Mouse (Mus musculus): ENCODE results near the gene Cygb.

DNA sequence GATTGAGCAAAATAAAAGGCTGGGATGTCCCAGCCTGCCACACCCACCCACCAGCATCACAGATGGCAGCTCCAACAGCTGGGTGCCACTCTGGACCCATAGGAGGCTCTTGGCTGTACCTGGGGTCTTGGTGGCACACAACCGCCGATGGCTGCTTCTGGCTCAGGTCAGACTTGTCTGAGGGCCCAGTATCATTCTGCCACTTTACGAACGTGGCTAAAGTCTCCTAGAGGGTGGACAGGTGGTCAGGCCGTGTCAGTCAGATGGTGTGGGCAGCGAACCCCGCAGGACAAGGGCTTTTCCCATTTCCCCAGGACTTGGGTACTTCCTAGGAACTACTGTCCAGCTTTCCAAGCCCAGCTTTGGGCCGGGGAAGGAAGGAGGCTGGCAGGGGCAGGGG lies 52.9 kb downstream of the Cygb start:
- TF ChIP-seq MAX (IDR thresholded peaks at IDR 0.05; ENCODE audit: low read length) (no peak), POLR2A (IDR thresholded peaks at IDR 0.05; ENCODE audit: control insufficient read depth in 1 of 2, insufficient read depth in 1 of 2, low read depth in 1 of 2, low read length in 2 of 2, poor library complexity in 1 of 2) (no peak), CTCF (IDR thresholded peaks at IDR 0.05 in 2 of 3, conservative IDR thresholded peaks at IDR 0.05 in 1 of 3; ENCODE audit: control insufficient read depth in 1 of 3, insufficient read depth in 1 of 3, low read depth in 2 of 3, low read length in 3 of 3, poor library complexity in 1 of 3, severe bottlenecking in 1 of 3) (no peak), ELF1 (IDR thresholded peaks at IDR 0.05; ENCODE audit: low read depth, low read length) (no peak)
